Mouse (Mus musculus) E14TG2a.4 (cell line): ENCODE data around the gene Macrod1.

Experiments used
- H3K27me3 ChIP-seq: 2 replicates; pipeline ENCODE4 v1.6.1; 2014; ENCODE audit warnings: low read length, control low read depth; ENCODE audit not compliant: insufficient read depth
- H3K36me3 ChIP-seq: 2 replicates; pipeline ENCODE4 v1.6.1; 2014; ENCODE audit warnings: low read length, control low read depth; ENCODE audit not compliant: insufficient read depth
- H3K4me1 ChIP-seq: replicated peaks from 2 replicates; pipeline ENCODE4 v1.6.1; 2014; ENCODE audit warnings: low read depth, low read length, control low read depth
- H3K4me3 ChIP-seq: replicated peaks from 2 replicates; pipeline ENCODE4 v1.5.1; 2014; ENCODE audit warnings: mild to moderate bottlenecking, low read length
- H3K9me3 ChIP-seq: 2 replicates; pipeline ENCODE4 v1.6.1; 2014; ENCODE audit warnings: low read length, control low read depth
- CTCF ChIP-seq: conservative IDR thresholded peaks from 2 replicates; pipeline ENCODE4 v1.5.1; 2014; ENCODE audit warnings: low read length
- NANOG ChIP-seq: IDR thresholded peaks from 2 replicates; pipeline ENCODE4 v1.6.1; 2014; ENCODE audit warnings: borderline replicate concordance, low read length, mixed read lengths
- POU5F1 ChIP-seq: IDR thresholded peaks from 2 replicates; pipeline ENCODE4 v1.6.1; 2014; ENCODE audit warnings: low read length, borderline replicate concordance

The Macrod1 gene

GRCm38 (mm10) chr19:7153232-7153631, 96.6 kb downstream of the Macrod1 start:
- no peak for TF ChIP-seq POU5F1
- no peak for TF ChIP-seq NANOG
- TF ChIP-seq CTCF: no peak
- H3K9me3 ChIP-seq: 0 out of 2 replicates have a peak, but pooled peaks cover 6% of the 10 kb centered on the region
- no peak overlapping the region for H3K4me3 ChIP-seq
- peaks cover 77% of the 10 kb centered on the region for H3K27me3 ChIP-seq
- peaks cover 41% of the 10 kb centered on the region for H3K4me1 ChIP-seq
- H3K36me3 ChIP-seq: no peaks in the 10 kb centered on the region

GRCm38 (mm10) chr19:7155196-7155595, 98.6 kb downstream of the Macrod1 start:
- no peaks in the 10 kb centered on the region for H3K36me3 ChIP-seq
- H3K4me3 ChIP-seq: no peak overlapping the region
- 0 out of 2 replicates have a peak, but pooled peaks cover 6% of the 10 kb centered on the region for H3K9me3 ChIP-seq
- peaks cover 79% of the 10 kb centered on the region for H3K27me3 ChIP-seq
- TF ChIP-seq POU5F1 (no peak), CTCF (no peak), NANOG (no peak)
- peaks cover 44% of the 10 kb centered on the region for H3K4me1 ChIP-seq

GRCm38 (mm10) chr19:7157734-7158133, 101.1 kb downstream of the Macrod1 start:
- H3K27me3 ChIP-seq: peaks cover 86% of the 10 kb centered on the region
- H3K36me3 ChIP-seq: no peaks in the 10 kb centered on the region
- no peaks in the 10 kb centered on the region for H3K9me3 ChIP-seq
- H3K4me3 ChIP-seq: peak overlapping the region; percentile 67
- no peak for TF ChIP-seq NANOG
- no peak for TF ChIP-seq CTCF
- TF ChIP-seq POU5F1: no peak
- H3K4me1 ChIP-seq: peaks cover 53% of the 10 kb centered on the region

- H3K4me1 ChIP-seq: peaks cover 56% of the 10 kb centered on the region
- TF ChIP-seq CTCF (peak; percentile 47), NANOG (no peak), POU5F1 (no peak)
- H3K27me3 ChIP-seq: peaks cover 89% of the 10 kb centered on the region
- no peaks in the 10 kb centered on the region for H3K9me3 ChIP-seq
- H3K36me3 ChIP-seq: no peaks in the 10 kb centered on the region
- H3K4me3 ChIP-seq: 0 out of 2 replicates have a peak overlapping the region, but pooled peaks have one; percentile 7
Observed at GRCm38 (mm10) chr19:7160151-7160906, 103.7 kb downstream of the Macrod1 start.

- no peaks in the 10 kb centered on the region for H3K36me3 ChIP-seq
- peaks cover 56% of the 10 kb centered on the region for H3K4me1 ChIP-seq
- peaks cover 91% of the 10 kb centered on the region for H3K27me3 ChIP-seq
- no peaks in the 10 kb centered on the region for H3K9me3 ChIP-seq
- H3K4me3 ChIP-seq: no peak overlapping the region
- TF ChIP-seq NANOG (no peak), CTCF (no peak), POU5F1 (no peak)
Observed at GRCm38 (mm10) chr19:7161064-7161463, 104.5 kb downstream of the Macrod1 start.

- no peak for TF ChIP-seq NANOG
- TF ChIP-seq CTCF: no peak
- TF ChIP-seq POU5F1: no peak
- peaks cover 92% of the 10 kb centered on the region for H3K27me3 ChIP-seq
- peaks cover 58% of the 10 kb centered on the region for H3K4me1 ChIP-seq
- no peaks in the 10 kb centered on the region for H3K36me3 ChIP-seq
- no peaks in the 10 kb centered on the region for H3K9me3 ChIP-seq
- peak overlapping the region; percentile 79 for H3K4me3 ChIP-seq
Observed at GRCm38 (mm10) chr19:7164238-7164637, 107.6 kb downstream of the Macrod1 start.

GRCm38 (mm10) chr19:7164820-7165323, 108.3 kb downstream of the Macrod1 start:
- H3K36me3 ChIP-seq: no peaks in the 10 kb centered on the region
- no peak for TF ChIP-seq CTCF
- TF ChIP-seq POU5F1: no peak
- TF ChIP-seq NANOG: no peak
- H3K4me1 ChIP-seq: peaks cover 54% of the 10 kb centered on the region
- peak overlapping the region; percentile 79 for H3K4me3 ChIP-seq
- H3K9me3 ChIP-seq: no peaks in the 10 kb centered on the region
- H3K27me3 ChIP-seq: peaks cover 90% of the 10 kb centered on the region

GRCm38 (mm10) chr19:7165509-7166199, 109.0 kb downstream of the Macrod1 start:
- H3K27me3 ChIP-seq: peaks cover 84% of the 10 kb centered on the region
- peak overlapping the region; percentile 79 for H3K4me3 ChIP-seq
- peaks cover 52% of the 10 kb centered on the region for H3K4me1 ChIP-seq
- TF ChIP-seq CTCF (no peak), POU5F1 (no peak), NANOG (no peak)
- H3K36me3 ChIP-seq: no peaks in the 10 kb centered on the region
- no peaks in the 10 kb centered on the region for H3K9me3 ChIP-seq
